Mouse (Mus musculus) gonadal fat pad, adult 2 months (tissue): ENCODE results near the gene Ccdc71. TPM values are rescaled to one million over a fixed set of nuclear protein-coding genes. Genes with fewer than 3 reads are reported as not detected.

Source experiments
- DNase-seq: peaks from one replicate; pipeline ENCODE4 v3.0.0-alpha.2; 2012; ENCODE audit warnings: low read depth
- polyA plus RNA-seq: library from polyadenylated mRNA; depleted of rRNA; stranded (reverse); fragments of >200 nt; gene quantifications from 2 replicates; pipeline ENCODE4 v1.2.3, GENCODE M21; 2012; rRNA removed

The Ccdc71 gene
- 21.5 and 23.2 TPM in 2 replicates for polyA plus RNA-seq

DNA sequence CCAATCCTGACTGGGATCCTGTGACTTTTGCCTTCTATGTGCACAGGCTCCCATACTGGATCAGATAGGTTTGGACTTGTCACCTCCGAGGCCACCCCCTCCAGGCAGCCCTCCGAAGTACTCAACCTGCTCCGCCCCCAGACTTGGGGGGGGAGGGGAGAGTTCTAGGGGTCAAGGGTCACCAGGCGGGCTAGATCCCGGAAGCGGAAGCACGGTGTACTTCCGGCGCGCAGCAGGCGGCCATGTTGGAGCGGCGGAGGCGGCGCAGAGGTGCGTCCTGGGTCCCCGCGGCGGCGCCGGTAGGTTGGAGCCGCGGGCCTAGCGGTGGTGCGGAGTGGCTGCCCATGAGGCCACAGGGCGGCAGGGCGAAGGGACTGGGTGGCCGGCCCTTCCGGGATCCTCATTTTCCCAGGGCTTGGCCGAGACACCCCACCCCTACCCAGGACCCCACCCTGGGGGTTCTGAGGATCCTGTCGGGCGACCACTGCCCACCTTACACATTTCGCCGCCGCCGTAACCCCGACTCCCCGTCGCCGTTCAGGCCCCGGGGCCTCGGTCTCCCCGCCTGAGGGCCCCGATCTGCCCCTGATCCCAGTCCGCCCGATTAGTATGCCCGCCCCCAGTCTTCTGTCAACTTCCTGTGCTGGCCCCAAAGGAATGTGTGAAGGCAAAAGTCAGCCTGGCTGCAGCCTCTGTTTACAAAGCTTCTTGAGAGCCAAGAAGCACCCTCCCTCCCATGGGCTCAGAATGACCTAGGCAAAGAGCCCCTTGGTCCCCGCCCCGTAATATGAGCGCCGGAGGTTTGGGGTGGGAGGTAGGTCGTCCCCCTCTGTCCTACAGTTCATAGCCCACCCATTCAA is at the start of gene Ccdc71:
Gene Ccdc71 (plus strand): TSS at position 209 of the 860 bp plus-strand sequence.
- DNase-seq = no peak

DNA sequence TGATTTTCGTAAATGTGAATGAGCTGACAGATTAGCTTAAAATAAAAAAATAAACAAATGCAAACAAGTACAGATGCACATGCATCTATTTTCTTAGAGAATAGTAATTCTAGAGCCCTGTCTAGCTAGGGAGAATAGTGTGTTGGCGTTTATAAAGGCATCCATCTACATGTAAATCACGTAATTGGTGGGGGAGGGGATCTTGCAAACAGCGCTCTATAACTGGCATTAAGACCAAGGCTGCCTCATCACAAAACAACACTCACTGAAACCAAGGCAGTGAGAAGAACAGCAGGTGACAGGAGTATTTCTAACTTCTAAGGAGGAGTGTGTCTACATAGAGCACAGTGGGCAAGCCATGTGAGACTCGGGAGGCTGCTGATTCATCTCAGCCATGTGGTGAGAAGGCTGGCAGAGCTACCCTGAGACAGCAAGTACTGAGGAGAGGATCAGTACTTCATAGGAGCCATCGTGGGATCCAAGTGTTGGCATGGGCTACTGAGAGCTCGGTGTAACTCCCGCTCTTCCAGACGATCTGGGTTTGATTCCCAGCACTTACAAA is 48.9 kb upstream of the Ccdc71 start:
- no peak for DNase-seq

DNA sequence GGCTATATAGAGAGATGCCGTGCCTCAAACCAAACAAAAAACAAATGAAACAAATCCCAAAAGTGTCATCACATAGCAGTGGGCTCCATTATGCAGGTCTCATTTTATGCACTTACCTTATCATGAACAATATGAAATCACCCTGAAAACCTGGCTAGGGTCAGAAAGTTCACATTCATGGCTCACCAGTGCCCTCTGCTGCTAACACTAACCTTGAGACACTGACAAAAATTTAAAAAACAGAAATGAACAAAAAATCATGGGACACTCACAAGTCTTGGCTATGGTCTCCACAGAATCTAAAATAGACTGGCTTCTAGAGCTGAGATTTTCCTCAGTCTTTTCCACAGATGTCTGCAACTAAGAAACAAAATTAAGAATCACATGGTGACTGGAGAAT is 48.1 kb upstream of the Ccdc71 start:
- DNase-seq = no peak

DNA sequence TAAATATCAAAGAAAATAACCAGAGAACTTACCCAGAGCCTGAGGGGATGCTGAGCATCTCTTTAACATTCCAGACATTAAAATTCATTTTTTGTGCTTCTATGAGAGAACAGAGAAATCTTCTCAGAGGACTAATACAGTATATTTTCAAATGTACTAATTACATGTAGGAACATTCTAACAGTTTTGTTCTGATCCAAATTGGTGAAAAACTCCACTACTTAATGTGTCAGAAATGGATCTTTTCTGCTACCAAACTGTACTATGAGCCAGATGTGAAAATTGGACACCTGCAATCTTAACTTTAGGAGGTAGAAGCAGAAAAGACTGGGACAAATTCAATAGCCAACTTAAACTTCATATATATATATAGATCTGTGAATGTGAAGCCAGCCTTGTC is 31.9 kb upstream of the Ccdc71 start, which contains the start of gene Ccdc36:
Gene Ccdc36 (minus strand): TSS at position 101 of the 400 bp plus-strand sequence.
- no peak for DNase-seq

DNA sequence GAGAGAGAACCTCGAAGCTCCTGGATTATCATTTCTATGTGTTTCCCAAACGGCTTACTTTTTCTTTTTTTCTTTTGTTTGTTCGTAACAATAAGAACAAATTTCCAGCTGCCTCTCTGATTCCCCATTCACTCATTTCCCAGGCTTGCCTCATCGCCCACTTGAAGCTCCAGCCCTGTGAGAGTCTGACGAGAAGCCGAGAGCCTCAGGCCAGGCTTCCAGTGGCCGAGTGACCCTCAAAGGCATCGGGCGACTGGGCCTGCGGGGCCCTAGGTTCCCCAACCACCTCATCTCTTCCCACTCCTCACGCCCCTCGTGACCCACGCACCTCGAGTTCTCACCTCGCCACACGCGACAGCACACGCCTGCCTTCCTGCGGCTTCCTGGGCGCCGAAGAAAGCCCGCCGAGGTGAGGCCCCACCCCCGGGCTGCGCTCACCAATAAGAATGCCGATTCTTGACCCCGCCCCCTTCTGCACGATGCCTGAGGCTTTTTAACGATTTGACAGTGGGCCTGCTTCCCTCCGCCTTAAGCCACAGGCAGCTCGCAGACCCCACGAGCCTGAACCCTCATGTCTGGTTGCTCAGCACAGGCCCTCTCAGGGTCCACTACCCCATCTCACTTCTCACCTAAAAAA is 28.8 kb upstream of the Ccdc71 start:
- no peak for DNase-seq

DNA sequence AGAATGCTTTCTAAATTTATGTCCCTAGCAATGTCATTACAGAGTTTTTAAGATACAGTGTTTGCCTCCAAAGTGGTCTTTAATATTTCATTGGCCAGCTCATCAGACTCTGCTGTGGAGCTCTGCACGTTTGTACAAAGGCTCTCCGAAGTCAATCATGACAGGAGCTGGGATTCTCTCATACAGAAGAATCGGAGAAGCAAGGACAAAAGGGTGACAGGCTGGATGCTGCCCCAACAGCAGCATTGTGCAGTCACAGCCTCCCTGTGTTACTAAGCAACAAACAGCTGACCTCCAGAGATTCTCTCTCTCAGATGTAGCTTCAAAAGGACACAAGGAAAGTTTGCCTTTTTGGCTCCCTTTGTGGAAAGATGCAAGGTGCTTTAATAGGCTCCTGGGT is 24.1 kb upstream of the Ccdc71 start, which contains the start of gene BC048562:
Gene BC048562 (plus strand): TSS at position 301 of the 400 bp plus-strand sequence.
- no peak for DNase-seq

DNA sequence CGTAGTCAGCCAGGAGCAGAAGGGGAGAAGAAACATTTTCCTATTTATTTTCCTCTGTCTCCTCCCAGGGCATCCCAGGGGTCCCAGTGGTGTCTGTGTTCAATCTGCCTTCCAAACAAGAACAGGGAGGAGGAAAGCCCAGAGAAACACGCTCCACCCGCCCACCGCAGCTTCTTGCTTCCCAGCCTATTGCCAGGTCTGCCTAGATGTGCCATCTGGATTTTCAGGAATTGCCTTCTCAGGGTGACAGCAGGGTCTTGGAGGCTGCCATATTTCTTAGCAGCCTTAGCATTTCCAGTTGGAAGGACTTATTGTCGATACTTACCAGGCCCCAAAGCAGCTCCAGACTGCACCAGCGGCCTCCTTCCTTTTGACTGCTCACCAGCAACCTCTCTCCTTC is 21.2 kb upstream of the Ccdc71 start:
- no peak for DNase-seq

DNA sequence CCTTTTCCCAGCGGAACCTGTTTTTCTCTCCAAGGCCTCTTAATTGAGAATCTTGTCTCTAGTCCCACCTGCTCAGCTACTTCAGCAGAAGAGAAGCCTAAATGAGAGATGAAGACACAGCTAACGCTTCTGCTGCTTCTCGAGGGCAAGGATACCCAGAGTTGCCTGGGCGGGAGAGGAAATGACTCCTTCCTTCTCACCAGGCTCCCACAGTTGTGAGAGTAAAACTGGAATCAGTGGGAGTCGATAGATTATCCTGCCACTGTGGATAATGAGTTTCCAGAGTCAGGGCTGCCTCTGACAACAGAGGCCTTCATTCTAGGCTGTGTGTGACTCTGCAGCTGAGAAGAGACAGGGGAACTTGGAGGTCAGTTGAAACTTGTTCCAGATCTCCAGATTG is 19.8 kb upstream of the Ccdc71 start:
- no peak for DNase-seq

DNA sequence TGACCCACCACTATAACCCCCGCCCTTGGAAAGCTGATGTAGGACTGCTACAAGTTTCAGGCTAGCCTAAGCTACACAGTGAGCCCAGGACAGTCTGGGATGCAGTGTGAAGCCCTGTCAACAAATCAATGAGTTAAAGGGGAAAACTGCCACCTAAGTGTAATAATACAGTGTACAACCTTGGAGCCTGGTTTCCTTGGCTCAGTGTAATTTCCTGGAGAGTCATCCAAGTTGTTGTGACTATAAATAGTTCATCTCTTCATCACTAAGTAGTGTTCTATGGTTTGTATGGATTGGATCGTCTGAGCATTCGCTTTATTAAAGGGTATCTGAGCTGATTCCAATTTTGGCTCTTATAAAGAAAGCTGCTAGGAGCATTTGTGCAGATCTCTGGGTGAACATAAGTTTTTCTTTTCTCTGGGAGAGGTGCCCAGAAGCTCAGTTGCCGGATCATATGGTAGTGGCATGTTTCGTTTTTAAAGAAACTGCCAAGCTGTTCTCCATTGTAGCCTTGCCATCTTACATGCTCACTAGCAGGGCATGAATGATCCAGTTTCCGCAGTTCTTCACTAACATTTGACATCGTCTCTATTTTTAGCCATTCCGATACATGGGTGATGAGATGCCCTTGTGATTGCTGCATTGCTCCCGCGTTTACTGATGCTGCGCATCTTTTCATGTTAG is 18.9 kb upstream of the Ccdc71 start:
- DNase-seq = no peak

DNA sequence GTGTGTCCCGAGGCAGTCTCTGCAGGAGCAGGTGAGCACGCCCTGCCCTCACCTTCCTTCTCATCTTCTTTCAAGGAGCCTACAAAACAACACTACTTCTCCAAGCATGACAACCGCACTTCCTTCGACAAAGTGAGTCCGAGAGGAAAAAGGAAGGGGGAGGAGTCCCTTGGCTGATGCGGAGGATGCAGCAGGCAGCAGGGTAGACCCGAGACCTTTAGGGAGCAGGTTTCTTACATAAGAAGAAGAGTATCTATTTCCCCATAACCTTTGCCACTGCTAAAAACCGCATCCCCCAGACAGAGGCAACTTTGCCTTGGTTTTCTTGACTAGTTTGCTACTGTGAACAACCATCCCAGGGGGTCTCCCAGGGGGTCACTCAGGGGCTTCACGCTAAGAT is 15.2 kb upstream of the Ccdc71 start:
- no peak for DNase-seq

DNA sequence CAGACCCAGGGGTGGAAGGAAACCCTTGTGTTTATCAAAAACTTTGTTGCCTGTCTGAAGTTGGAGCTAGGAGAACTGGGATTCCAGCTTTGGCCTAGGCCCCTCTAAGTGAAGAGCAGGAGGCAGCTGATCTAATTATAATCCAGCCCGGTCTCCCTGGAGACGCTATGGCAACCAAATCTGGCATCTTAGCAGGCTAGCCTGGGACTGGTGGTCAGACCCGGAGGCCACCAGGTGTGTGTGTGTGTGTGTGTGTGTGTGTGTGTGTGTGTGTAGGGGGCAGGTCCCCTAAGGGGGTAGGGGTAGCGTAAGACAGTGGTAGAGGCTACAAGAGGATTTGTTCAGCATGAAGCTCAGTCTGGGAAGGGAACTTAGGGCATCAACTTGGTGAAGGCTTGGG is 10.5 kb upstream of the Ccdc71 start:
- DNase-seq = no peak

DNA sequence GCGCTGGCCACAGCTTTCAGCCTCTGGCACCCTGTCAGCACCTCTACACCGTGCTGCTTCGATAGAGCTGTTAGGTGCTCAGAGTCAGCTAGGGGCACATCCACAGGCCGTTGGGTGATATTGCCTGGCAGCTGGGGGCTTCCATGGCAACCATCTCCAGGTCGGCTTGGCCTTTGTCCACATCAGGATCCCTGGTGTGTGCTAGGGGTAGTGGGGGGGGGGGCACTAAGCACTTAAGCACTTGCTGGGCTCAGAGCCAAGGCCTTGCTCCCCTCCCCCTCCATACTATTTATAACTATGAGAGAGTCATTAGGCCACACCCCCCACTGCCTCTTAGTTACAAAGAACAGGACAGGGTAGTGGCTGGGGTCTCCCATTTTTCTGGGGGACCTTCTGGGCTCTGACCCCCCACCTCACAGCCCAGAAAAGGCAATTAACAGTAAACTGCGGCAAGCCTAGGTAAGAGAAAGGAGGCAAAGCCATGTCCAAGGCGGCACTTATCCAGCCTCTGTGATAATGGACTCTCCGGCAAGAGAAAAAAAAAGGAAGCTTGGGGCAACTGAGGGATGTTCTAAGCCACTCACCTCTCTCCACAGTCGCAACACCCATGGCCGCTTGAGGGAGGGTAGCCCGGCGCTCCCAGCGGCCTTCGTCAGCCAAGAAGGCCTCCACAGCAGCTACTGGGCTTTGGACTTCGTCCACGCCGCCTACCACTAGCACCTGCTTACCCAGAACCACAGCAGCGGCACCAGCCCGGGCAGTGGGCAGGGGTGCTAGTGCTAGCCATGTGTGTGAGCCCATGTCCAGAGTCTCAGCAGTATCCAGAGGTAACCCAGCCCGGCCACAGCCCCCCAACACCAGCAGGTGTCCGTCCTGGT is 9.8 kb upstream of the Ccdc71 start:
- no peak for DNase-seq

DNA sequence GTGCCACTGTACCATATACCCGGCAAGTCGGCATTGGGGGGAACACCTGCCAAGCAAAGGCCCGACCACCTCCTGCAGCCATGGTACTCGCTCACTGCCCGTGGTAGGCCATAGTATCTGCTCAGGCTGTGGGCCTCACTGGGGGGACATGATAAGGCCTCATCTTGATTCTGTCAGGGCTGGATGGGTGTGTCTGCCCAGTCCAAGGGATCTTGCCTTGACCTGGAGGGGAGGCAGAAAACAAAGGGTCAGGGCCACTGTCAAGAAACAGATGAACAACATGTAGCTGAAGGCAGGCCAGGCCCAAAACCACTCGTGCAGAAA is 9.2 kb upstream of the Ccdc71 start:
- DNase-seq = no peak

DNA sequence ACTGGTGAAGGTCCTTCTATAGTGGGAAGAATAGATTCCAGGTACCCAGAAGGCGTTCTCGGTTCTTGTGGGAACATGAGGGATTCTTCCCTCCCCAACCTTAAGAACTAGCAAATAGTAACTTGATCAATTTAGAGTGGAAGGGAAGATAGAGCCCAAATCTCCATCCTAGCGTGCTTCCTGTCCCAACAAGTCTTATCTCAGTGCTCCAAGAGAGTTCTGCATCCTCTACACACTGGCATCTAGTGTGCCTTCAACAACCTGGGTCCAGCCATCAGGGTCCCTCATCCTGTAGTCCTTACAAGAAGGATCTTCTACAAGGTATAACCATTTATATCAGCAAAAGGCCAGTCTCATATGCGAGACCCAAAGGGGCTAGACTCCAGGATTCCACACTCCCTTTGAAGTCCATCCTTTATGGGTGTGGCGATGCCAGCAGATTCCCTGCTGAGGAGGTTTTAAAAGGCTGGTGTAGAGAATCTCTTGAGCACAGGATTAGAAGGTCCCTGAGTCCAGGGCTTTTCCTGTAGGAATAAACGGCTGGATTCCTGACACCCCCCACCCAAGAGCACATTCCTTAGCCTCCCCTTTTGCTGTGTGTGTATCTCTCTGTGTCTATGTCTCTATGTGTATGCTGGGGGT is 8.7 kb upstream of the Ccdc71 start:
- no peak for DNase-seq

DNA sequence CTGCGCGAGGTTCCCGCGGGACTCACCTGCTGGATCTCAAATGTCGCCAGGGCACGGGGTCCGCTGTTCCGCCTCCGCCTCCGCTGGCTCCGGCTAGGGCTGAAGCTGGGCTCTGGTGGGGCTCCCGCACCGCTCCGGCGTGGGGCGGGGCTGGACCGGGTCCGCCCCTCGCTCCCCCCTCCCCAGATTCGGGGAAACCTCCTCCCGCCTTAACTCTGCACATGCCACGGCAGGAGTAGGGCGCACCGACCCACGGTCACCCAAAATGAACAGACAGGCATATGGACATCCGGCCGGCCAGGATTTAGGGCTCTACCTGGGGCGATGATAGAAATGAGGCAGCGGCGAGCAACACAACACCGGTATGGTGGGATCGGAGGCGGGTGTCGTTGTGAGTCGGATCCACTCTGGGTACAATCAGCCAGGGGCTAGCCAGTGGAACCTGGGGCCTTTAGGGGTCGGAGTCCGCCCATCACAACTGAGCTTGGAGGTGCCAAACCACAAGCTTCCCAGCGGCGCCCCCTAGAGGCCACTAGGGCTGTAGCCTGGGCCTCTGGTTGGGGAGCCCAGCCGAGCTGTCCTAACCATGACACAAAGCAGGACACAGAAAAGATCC is 7.9 kb upstream of the Ccdc71 start:
- DNase-seq = no peak

DNA sequence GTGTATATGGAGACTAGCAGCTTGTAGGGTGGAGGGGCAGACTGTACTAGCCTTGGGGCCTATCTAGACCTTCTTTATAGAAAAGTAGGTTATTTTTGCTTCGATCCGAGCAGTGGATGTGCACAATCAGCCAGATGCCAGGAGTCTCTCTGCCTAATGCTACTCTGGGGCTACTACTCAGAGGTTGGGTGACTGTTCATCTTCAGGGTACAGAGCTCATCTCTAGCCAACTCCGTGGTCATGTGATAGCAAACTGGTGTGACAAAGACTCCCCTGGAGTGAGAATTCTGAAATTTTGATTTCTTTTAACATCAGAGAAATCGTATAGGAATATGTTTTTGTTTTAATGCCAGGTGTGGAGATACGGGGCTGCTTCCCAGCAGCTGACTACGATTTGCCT is 7.4 kb upstream of the Ccdc71 start:
- DNase-seq = no peak

DNA sequence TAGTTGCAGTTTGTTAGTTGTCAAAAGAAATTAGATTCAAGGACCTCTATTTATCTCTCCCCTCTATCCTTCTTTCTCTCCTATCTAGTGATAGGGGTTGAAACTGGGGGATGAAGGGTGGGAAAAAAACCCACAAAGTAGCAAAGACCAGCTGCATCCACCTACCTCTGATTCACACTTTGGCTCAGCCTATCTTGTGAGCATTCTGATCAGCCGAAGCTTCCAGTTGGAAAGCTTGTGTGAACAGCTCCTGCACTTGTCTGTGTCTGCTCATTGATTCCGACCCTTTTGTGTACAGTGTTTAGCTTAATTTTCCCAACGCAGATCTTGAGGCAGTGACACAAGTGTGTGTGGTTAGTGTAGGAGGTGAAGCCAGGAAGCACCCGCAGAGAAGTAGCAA is 6.9 kb upstream of the Ccdc71 start:
- no peak for DNase-seq

DNA sequence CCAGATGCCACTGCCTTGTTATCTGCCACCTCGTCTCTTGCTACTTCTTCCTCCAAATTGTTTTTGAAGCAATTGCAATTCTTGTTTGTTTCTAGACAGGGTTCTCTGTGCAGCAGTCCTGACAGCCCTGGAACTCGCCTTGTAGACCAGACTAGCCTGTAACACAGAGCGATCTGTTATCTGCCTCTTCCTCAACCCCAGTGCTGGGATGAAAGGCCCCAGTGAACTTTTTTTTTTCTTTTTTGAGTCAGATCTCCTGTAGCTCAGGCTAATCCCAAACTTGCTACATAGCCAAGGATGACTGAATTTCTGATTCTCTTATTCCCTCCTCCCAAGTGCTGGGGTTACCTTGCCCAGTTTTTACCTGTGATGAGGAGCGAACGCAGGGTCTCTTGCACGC is 5.9 kb upstream of the Ccdc71 start:
- no peak for DNase-seq

DNA sequence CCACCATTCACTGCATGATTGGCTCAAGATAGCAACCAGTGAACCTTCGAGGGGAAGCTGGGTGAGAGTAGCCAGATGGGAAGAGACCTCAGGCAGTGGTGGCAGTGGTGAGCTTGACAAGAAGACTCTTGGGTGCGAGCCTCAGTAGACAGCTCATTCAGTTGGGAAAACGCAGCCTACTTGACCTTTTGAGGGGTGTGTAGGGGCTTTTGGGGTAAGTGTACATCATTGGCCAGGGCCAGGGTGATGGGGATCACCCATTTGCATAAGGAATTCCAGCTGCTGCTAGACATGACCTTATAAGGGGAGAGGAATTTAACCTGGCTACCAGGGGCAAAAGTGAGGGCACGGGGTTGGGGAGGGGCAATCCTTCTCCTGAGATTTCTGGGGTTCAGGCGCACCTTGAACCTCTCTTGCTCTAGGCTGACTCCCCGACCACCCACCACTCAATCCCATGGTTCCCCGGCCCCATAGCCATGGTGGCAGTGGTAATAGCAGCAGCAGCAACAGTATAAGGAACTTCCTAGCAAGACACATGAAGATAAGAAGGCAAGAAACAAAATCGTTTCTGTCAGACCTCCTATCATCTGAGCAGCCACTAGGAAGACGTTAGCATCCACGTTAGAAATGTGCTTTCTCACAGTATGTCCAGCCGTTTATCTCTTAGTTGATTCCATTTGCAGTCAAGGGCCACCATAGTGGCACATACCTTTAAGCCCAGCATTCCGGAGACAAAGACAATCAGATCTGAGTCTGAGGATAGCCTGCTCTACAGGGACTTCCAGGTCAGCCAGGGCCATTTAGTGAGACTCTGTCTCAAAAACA is 4.4 kb upstream of the Ccdc71 start:
- no peak for DNase-seq

DNA sequence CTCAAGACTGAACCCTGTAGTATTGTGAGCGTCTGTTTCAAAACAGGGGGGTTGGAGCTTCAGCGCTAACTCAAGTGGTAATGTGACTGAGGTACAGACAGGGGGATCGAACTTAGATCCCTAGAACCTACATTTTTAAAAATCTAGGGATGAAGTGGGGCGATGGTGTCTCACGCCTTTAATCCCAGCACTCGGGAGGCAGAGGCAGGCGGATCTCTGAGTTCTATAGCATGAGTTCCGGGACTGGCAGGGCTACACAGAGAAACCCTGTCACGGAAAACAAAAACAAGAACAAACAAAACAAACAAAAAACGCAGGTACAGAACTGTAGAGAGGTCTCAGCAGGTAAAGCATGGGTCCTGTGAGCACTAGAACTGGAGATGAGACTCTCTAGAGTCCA is 3.4 kb upstream of the Ccdc71 start:
- no peak for DNase-seq
